Mouse (Mus musculus): ENCODE data around the gene 2010111I01Rik.

DNA sequence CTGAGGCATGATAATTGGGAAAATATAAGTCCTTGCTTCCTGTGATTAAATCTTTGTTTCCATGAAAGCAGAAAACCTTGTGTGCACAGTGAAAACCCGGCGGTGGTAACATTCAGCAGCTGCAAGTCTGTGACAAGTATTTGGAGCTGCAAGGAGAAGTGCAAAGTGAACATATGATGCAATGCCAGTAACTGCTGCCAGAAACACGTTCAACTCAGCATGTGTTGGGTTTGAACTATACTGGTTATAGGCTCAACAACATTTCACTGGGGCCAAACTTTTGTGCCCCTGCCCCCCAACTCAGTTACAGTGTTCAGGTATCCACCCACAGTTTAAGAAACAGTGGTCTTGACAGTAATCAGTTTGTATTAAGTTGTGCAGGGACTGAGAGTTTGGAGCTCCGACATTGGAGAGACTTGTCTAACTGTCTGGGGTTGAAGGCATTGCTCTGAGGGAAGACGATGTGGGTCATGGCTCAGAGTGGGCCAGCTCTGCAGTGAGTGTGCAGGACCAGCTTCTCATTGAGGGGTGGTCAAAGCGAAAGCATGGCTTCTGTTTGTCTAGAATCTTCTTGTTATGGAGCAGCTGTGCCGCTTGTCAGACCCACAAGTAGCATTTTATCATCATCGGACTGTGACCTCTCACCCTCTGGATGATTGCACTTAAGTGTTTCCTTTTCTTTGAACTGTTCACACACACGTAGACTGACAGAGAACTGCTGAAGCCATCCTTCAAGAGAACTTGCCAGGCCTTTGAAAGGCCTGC, 109.4 kb downstream of the 2010111I01Rik start:
- TF ChIP-seq SMC3 (IDR thresholded peaks at IDR 0.05; ENCODE audit: low read depth, low read length) (no peak), TBP (IDR thresholded peaks at IDR 0.05; ENCODE audit: low read depth, low read length) (no peak), CTCF (IDR thresholded peaks at IDR 0.05 in 2 of 3, conservative IDR thresholded peaks at IDR 0.05 in 1 of 3; ENCODE audit: control insufficient read depth in 1 of 3, insufficient read depth in 1 of 3, low read depth in 2 of 3, low read length in 3 of 3, poor library complexity in 1 of 3, severe bottlenecking in 1 of 3) (no peak), POLR2A (IDR thresholded peaks at IDR 0.05; ENCODE audit: control insufficient read depth in 1 of 2, insufficient read depth in 1 of 2, low read depth in 1 of 2, low read length in 2 of 2, poor library complexity in 1 of 2) (no peak)

Data from MEL (cell line).